Mouse (Mus musculus): ENCODE results near the gene Batf.

- TF ChIP-seq POLR2A (IDR thresholded peaks at IDR 0.05; ENCODE audit: insufficient read length, low read depth) = no peak
- no peak for TF ChIP-seq E2F4 (IDR thresholded peaks at IDR 0.05; ENCODE audit: insufficient read depth)
- no peak for TF ChIP-seq POLR2AphosphoS2 (IDR thresholded peaks at IDR 0.05; ENCODE audit: insufficient read length, low read depth)
- no peak for TF ChIP-seq TCF3 (IDR thresholded peaks at IDR 0.05; ENCODE audit: insufficient read length, low read depth)
- no peak for TF ChIP-seq REST (IDR thresholded peaks at IDR 0.05; ENCODE audit: insufficient read depth, insufficient read length)
- no peak for TF ChIP-seq TCF12 (IDR thresholded peaks at IDR 0.05; ENCODE audit: insufficient read depth, poor library complexity, severe bottlenecking)
These were observed 38.8 kb downstream of the Batf start for GRCm38 (mm10) chr12:85725306-85725705.
